Mouse (Mus musculus): Measurements from ENCODE around the gene Scyl3. TPM values are rescaled to one million over a fixed set of nuclear protein-coding genes. Genes with fewer than 3 reads are reported as not detected.

Gene Scyl3
- 15.6 and 18.4 TPM in 2 replicates for polyA plus RNA-seq (2015; fragmentation: Nextera tagmentation; extraction: Ambion mirVana)

DNA sequence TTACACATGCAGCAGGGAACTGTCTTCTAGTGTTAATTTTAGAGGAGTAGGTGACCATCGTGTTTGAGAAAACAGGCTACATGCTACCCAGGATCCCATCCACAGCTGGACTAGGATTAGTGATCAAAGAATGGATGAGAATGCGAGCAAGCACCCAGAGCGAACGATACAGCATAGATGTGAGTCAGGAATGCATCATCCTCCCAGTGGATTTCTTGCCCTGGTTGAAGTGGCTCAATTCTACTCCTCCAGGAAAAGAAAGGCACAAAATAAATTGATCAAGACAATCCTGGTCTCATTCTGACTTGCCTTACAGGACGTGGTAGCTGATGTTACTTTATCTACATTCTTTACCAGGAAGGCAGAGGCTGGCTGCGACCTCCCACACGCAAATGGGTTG, at the start of gene Scyl3:
Scyl3 (plus strand) TSS at position 255 of the 400 bp plus-strand sequence.
- Histone ChIP-seq H3K9ac (peak within 1 kb of the TSS; percentile 92), H3K36me3 (peaks cover 3% of the 10 kb centered on the region; the same call in 1 of the 2 replicates), H3K4me2 (peak within 1 kb of the TSS; percentile 67), H3K4me3 (peak within 1 kb of the TSS; percentile 83), H3K27ac (peak within 1 kb of the TSS; percentile 85), H3K9me3 (no peaks in the 10 kb centered on the region), H3K4me1 (peaks cover 20% of the 10 kb centered on the region), H3K27me3 (no peaks in the 10 kb centered on the region)
- WGBS = 72% methylated on average over 7 of the region's 7 CpGs
- no peak for ATAC-seq (ENCODE audit: insufficient number of reproducible peaks, low FRiP score, low TSS enrichment, low read depth)

DNA sequence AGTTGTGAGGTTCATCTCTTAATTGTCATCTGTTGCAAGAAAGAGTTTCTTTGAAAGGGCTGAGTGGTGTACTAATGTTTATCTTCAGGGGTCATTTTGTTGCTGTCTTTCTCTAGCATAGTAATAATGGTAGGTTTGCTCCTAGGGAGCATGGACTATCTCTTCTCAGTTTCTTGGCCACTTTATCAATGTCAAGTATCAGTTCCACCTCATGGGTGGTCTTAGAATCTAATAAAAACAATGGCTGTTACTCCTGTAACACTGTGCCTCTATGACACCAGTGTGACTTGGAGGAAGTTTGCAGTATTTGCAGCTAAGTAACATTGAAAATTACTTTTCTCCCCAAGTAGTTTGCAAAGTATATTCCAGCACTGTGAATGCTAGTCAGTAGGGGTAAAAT, 39.3 kb upstream of the Scyl3 start:
- H3K9ac ChIP-seq = no peak overlapping the region
- H3K4me3 ChIP-seq = no peak overlapping the region
- H3K27me3 ChIP-seq = no peaks in the 10 kb centered on the region
- 0 out of 2 replicates have a peak, but pooled peaks cover 5% of the 10 kb centered on the region for H3K36me3 ChIP-seq
- H3K9me3 ChIP-seq = no peaks in the 10 kb centered on the region
- no peak overlapping the region for H3K27ac ChIP-seq
- no peak for ATAC-seq (ENCODE audit: insufficient number of reproducible peaks, low FRiP score, low TSS enrichment, low read depth)
- H3K4me1 ChIP-seq = peaks cover 5% of the 10 kb centered on the region; the same call in 1 of the 2 replicates
- H3K4me2 ChIP-seq = no peak overlapping the region

DNA sequence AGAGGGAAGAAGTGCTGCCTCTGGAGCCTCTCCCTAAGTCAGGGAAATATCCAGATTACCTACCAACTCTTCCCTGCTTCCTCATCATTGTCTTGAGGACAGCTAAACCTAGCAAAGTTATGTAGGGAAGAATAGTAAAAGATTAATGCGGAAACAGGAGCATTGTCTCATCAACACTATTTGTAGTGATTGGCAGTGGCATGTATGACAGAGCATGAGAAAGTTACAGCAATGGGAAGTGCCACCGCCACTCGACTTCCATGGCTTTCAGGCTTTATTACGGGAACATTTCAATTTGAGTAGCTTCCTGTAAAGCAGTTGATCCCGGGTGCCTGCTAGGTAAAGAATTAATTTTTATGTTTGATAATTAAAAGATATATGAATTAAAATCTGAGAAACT, 35.6 kb upstream of the Scyl3 start:
- no peak overlapping the region for H3K27ac ChIP-seq

DNA sequence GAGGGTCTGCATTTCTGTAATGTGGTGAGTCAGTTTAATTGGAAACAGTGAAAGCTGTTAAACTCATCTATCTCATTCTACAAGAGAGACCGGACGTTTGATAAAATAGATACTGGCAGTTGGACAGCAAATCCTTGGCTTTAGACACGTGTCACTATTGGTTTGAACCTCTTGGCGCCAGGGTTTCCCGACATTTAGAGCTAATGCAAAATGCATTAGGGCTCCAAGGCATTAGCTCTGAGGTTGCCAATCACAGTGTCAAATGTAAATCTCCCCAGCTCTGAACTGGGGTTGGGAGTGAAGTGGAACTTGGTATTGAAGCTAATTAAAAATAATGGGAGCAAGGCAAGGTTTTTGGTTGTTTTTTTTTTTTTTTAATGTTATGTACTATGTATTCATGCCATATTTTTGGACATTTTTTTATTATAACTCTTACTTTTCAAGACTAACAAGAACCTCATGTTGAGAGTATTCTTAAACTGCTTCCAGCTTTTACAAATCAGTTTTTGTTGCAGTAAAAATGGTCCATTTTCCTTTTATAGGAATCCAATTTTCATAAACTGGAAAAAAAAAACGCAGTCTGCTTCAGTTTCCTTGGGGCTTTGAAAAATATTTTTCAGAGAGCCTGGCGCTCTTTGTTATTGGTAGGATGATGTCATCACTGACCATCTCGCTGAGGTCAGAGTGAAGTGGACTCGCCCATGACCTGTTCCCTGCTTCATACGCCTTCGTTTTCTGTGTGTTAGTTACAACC, 34.9 kb upstream of the Scyl3 start:
- H3K27ac ChIP-seq = peak overlapping the region; percentile 33; the same call in 1 of the 2 replicates

More for the DNA sequence above, 35.6 kb upstream of the Scyl3 start:
- H3K4me3 ChIP-seq = no peak overlapping the region
- H3K36me3 ChIP-seq = 0 out of 2 replicates have a peak, but pooled peaks cover 5% of the 10 kb centered on the region
- H3K9me3 ChIP-seq = no peaks in the 10 kb centered on the region
- no peak overlapping the region for H3K9ac ChIP-seq
- no peaks in the 10 kb centered on the region for H3K27me3 ChIP-seq
- no peak overlapping the region for H3K4me2 ChIP-seq
- 59% methylated on average over 5 of the region's 5 CpGs for WGBS
- H3K4me1 ChIP-seq = peaks cover 13% of the 10 kb centered on the region
- no peak for ATAC-seq (ENCODE audit: insufficient number of reproducible peaks, low FRiP score, low TSS enrichment, low read depth)

DNA sequence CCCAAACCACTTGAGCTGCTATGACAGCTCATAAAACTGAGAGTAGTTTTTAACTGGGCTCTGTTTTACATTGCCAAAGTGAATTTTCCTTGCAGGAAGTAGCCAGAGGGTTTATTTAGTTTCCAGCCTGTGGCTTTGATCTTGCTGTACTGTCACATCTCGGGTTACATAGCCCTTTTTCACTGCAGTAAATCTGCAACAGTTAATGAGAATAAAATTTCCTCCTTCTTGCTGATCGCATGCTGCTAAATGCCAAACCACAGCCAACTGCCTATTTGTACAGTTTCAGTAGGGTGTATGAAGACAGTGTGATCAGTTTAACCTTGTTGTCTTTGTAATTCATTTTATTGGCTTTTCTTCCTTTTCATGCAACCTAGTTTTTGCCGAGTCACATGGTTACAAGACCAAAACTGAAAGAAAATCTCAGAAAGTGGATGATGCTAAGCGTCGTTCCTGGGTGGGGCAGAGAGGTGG, 30.6 kb upstream of the Scyl3 start:
- H3K36me3 ChIP-seq = no peaks in the 10 kb centered on the region
- H3K9ac ChIP-seq = no peak overlapping the region
- ATAC-seq (ENCODE audit: insufficient number of reproducible peaks, low FRiP score, low TSS enrichment, low read depth) = peak; percentile 86
- no peaks in the 10 kb centered on the region for H3K27me3 ChIP-seq
- peak overlapping the region; percentile 2; the same call in 1 of the 2 replicates for H3K4me2 ChIP-seq
- no peaks in the 10 kb centered on the region for H3K9me3 ChIP-seq
- H3K4me3 ChIP-seq = no peak overlapping the region
- peaks cover 14% of the 10 kb centered on the region for H3K4me1 ChIP-seq
- WGBS = 13% methylated on average over 5 of the region's 5 CpGs
- H3K27ac ChIP-seq = peak overlapping the region; percentile 47

More for the DNA sequence above, 34.9 kb upstream of the Scyl3 start:
- H3K4me3 ChIP-seq = no peak overlapping the region
- H3K4me1 ChIP-seq = peaks cover 17% of the 10 kb centered on the region
- ATAC-seq (ENCODE audit: insufficient number of reproducible peaks, low FRiP score, low TSS enrichment, low read depth) = no peak
- 0 out of 2 replicates have a peak, but pooled peaks cover 5% of the 10 kb centered on the region for H3K36me3 ChIP-seq
- H3K4me2 ChIP-seq = no peak overlapping the region
- H3K9ac ChIP-seq = no peak overlapping the region
- no peaks in the 10 kb centered on the region for H3K9me3 ChIP-seq
- no peaks in the 10 kb centered on the region for H3K27me3 ChIP-seq
- WGBS = 44% methylated on average over 11 of the region's 11 CpGs

DNA sequence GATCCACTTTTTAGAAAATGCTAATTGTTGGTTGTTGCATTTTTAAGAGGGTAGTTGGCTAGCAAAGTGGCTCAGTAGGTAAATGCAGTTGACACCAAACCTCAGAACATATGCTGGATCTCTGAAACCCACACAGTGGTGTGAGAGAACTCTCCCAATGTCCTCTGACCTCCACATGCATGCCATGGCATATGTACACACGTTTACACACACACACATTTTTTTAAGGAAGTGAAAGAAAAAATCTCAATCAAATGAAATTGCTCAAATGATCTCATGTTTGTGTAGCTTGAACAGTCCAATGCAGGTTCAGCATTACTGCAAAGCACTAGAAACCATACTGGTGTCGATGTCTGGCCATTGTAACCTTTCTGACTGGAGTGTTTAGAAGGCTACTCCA, 29.3 kb upstream of the Scyl3 start:
- Histone ChIP-seq H3K36me3 (no peaks in the 10 kb centered on the region), H3K4me3 (no peak overlapping the region), H3K27me3 (no peaks in the 10 kb centered on the region), H3K9ac (no peak overlapping the region), H3K4me1 (peaks cover 11% of the 10 kb centered on the region), H3K9me3 (no peaks in the 10 kb centered on the region), H3K27ac (no peak overlapping the region), H3K4me2 (no peak overlapping the region)
- ATAC-seq (ENCODE audit: insufficient number of reproducible peaks, low FRiP score, low TSS enrichment, low read depth) = no peak
- 81% methylated on average over 2 of the region's 2 CpGs for WGBS

DNA sequence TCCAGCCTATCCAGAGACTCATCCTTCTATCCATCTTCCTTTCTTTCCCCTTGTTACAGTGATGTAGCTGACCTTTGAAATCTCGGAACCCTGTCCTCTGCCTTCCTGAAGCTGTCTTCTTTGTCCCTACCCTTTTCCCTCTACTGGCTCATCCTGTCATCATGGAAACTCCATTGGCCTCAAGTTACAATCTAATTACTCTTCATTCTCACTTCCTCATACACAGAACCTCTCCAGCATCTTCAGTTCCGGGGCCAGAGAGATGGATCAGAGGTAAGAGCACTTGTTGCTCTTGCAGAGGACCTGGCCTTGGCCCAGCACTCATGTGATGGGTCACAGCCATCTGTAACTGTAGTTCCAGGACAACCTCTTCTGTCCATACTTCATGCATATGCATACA, 28.7 kb upstream of the Scyl3 start:
- no peak overlapping the region for H3K4me3 ChIP-seq
- no peak overlapping the region for H3K9ac ChIP-seq
- 81% methylated on average over 2 of the region's 2 CpGs for WGBS
- no peak overlapping the region for H3K27ac ChIP-seq
- no peaks in the 10 kb centered on the region for H3K36me3 ChIP-seq
- ATAC-seq (ENCODE audit: insufficient number of reproducible peaks, low FRiP score, low TSS enrichment, low read depth) = no peak
- no peaks in the 10 kb centered on the region for H3K27me3 ChIP-seq
- peaks cover 11% of the 10 kb centered on the region for H3K4me1 ChIP-seq
- H3K9me3 ChIP-seq = no peaks in the 10 kb centered on the region
- H3K4me2 ChIP-seq = no peak overlapping the region

DNA sequence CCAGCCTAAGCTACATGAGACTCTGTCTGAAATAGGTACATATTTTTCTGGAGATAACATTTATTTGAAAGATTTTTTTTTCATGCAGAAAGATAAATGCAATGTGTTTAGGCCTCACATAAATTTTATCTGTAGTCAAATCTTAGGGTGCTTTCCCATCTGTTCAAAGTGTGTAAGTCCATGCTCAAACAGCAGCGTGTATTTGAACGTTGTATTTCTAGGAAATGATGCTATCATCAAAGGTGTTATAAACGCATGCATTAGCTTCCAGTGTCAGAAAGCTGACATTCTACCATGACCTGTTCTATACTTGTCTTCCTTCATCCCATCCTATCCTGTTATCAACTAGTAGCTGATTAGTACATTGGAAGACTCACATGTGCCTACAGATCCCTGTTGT, 25.5 kb upstream of the Scyl3 start:
- 91% methylated on average over 3 of the region's 3 CpGs for WGBS
- no peak overlapping the region for H3K9ac ChIP-seq
- ATAC-seq (ENCODE audit: insufficient number of reproducible peaks, low FRiP score, low TSS enrichment, low read depth) = no peak
- no peaks in the 10 kb centered on the region for H3K9me3 ChIP-seq
- H3K27me3 ChIP-seq = no peaks in the 10 kb centered on the region
- H3K4me3 ChIP-seq = no peak overlapping the region
- H3K36me3 ChIP-seq = no peaks in the 10 kb centered on the region
- no peak overlapping the region for H3K27ac ChIP-seq
- H3K4me2 ChIP-seq = no peak overlapping the region
- H3K4me1 ChIP-seq = peaks cover 3% of the 10 kb centered on the region; the same call in 1 of the 2 replicates

DNA sequence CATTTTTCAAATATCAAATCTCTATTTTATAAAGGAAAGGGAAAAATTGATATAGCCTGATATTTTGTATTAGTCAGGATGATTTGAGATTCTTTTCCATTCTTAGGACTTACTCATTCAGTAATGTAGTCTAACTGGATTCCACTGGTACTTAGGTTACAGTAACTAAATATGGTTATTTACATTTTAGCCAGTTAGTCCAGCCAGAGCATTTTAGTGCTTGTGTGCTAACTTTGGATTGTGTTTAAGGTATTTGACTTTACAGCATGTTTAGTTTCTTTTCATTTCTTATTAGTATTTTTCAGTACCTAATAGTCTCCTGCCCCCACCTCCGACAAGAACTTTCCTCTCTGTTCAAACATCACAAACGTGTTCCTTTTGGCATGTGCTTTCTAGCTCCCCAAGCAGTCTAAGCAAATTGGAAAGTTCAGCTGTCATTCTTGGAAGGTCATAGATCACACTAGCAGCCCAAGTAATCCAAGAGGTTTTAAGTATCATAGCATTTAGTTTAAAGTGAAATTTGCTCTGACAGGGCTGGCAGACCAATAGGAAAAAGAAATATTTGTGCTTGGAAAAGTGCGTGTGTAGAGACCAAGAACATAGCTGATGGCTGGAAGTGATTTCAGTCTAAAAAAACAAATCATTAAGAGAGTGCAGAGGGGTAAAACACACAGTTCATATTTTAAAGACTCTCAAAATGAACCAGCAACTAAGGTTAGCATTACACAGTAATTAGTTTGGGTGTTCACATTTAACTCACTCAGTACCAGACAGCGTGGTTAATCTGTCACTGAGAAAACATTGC, 21.7 kb upstream of the Scyl3 start:
- Histone ChIP-seq H3K36me3 (no peaks in the 10 kb centered on the region), H3K4me2 (no peak overlapping the region), H3K4me1 (no peaks in the 10 kb centered on the region), H3K27ac (no peak overlapping the region), H3K27me3 (no peaks in the 10 kb centered on the region), H3K9me3 (no peaks in the 10 kb centered on the region), H3K4me3 (no peak overlapping the region), H3K9ac (no peak overlapping the region)
- WGBS = 20% methylated on average over 4 of the region's 4 CpGs
- ATAC-seq (ENCODE audit: insufficient number of reproducible peaks, low FRiP score, low TSS enrichment, low read depth) = peak; percentile 76; the same call in 1 of the 2 replicates

DNA sequence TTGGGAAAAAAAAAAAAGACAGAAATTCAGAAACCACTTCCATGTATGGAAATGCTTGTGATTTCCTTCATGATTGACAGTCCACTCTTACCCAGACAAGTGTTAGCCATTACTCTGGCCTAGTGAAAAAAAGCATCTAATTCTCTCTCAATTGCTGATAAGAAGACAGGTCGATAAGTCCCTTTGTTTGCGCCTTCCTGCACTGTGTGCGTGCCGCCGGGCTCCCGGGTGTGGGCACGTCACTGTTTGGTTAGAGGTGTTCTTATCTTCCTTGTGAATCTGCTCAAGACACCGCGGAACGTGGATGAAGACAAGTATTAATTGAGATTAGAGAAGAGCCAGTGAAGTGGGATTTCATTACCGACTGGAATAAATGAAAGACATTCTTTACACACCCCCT, 20.5 kb upstream of the Scyl3 start:
- Histone ChIP-seq H3K4me3 (no peak overlapping the region), H3K27me3 (no peaks in the 10 kb centered on the region), H3K9me3 (no peaks in the 10 kb centered on the region), H3K36me3 (no peaks in the 10 kb centered on the region), H3K4me1 (no peaks in the 10 kb centered on the region), H3K4me2 (no peak overlapping the region), H3K27ac (no peak overlapping the region), H3K9ac (no peak overlapping the region)
- no peak for ATAC-seq (ENCODE audit: insufficient number of reproducible peaks, low FRiP score, low TSS enrichment, low read depth)
- WGBS = 69% methylated on average over 11 of the region's 11 CpGs

DNA sequence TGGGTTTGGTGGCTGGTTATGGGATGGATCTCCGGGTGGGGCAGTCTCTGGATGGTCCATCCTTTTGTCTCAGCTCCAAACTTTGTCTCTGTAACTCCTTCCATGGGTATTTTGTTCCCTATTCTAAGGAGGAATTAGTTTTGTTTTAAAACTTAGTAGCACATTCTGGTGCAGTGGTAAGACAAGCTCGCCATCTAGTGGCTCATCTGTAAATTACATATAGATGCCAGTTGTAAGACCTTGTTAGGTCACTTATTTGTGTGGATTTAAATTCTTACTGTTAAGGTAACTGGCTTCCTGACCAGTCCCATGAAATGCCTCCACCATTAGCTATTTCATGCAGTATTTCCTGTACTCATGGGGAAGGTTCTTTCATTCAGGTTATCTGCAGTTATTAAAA, 18.6 kb upstream of the Scyl3 start:
- Histone ChIP-seq H3K9me3 (no peaks in the 10 kb centered on the region), H3K36me3 (no peaks in the 10 kb centered on the region), H3K27ac (no peak overlapping the region), H3K9ac (no peak overlapping the region), H3K27me3 (no peaks in the 10 kb centered on the region), H3K4me2 (no peak overlapping the region), H3K4me1 (no peaks in the 10 kb centered on the region), H3K4me3 (no peak overlapping the region)
- ATAC-seq (ENCODE audit: insufficient number of reproducible peaks, low FRiP score, low TSS enrichment, low read depth) = no peak
- WGBS = 0% methylated on average over 2 of the region's 2 CpGs

DNA sequence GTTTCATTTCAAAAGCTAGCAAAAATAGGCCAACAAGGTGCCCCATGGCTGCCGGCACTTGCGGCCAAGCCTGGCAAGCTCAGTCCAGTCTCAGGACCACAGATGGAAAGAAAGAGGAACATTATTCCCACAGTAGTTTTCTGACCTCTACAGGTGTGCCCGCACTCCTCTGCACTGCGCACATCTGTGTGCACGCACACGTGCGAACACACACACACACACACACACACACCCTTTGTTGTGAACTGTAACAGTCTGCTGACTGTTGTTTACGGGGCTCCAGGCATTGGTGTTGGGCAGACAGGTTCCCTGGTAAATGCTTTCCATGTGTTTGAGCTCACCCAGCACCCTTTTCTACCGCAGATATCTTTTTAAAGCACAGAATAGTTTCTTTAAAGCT, 18.1 kb upstream of the Scyl3 start:
- no peak overlapping the region for H3K27ac ChIP-seq
- H3K4me1 ChIP-seq = no peaks in the 10 kb centered on the region
- H3K27me3 ChIP-seq = no peaks in the 10 kb centered on the region
- H3K36me3 ChIP-seq = no peaks in the 10 kb centered on the region
- ATAC-seq (ENCODE audit: insufficient number of reproducible peaks, low FRiP score, low TSS enrichment, low read depth) = no peak
- no peaks in the 10 kb centered on the region for H3K9me3 ChIP-seq
- 77% methylated on average over 9 of the region's 9 CpGs for WGBS
- H3K4me3 ChIP-seq = no peak overlapping the region
- H3K4me2 ChIP-seq = no peak overlapping the region
- no peak overlapping the region for H3K9ac ChIP-seq

Data from limb, embryonic 15.5 days (tissue).